Mouse (Mus musculus) limb, embryonic 15.5 days (tissue): ENCODE measurements at regions not wholly inside any gene's neighbourhood (a gene's known extent, or its start where the extent isn't known, plus 50 kb on each side); places are given as distances from the start of the nearest gene placed in this dataset.
A peak's percentile ranks its signal among the peaks of the same experiment; 100 is the strongest.

Experiments
- ATAC-seq: fragments of 200-750 bp; cut with Nextera tagmentation; 2 replicates; pipeline ENCODE4 v1.8.0; 2017; ENCODE audit warnings: low read depth, moderate TSS enrichment; ENCODE audit not compliant: insufficient number of reproducible peaks, low FRiP score, low TSS enrichment
- H3K27ac ChIP-seq: fragments of 300-500 bp; sonication (generic); 2 replicates; pipeline ENCODE4 v1.5.1; 2015; ENCODE audit warnings: moderate library complexity, mild to moderate bottlenecking, inconsistent platforms
- H3K27me3 ChIP-seq: fragments of 300-500 bp; sonication (generic); 2 replicates; pipeline ENCODE4 v1.6.1; 2015; ENCODE audit warnings: inconsistent platforms
- H3K36me3 ChIP-seq: fragments of 300-500 bp; sonication (generic); 2 replicates; pipeline ENCODE4 v1.6.1; 2015; ENCODE audit warnings: inconsistent platforms
- H3K4me1 ChIP-seq: fragments of 300-500 bp; sonication (generic); 2 replicates; pipeline ENCODE4 v1.6.1; 2015; ENCODE audit warnings: inconsistent platforms
- H3K4me2 ChIP-seq: fragments of 300-500 bp; sonication (generic); 2 replicates; pipeline ENCODE4 v1.6.1; 2015; ENCODE audit warnings: mild to moderate bottlenecking, inconsistent platforms
- H3K4me3 ChIP-seq: fragments of 300-500 bp; sonication (generic); 2 replicates; pipeline ENCODE4 v1.5.1; 2015; ENCODE audit warnings: mild to moderate bottlenecking, inconsistent platforms
- H3K9ac ChIP-seq: fragments of 300-500 bp; sonication (generic); 2 replicates; pipeline ENCODE4 v1.6.1; 2015; ENCODE audit warnings: inconsistent platforms
- H3K9me3 ChIP-seq: fragments of 300-500 bp; sonication (generic); 2 replicates; pipeline ENCODE4 v1.6.1; 2016; ENCODE audit warnings: inconsistent platforms
- WGBS: fragments of 180-500 bp; shearing (Covaris S2); methylation state at CpG from one replicate; pipeline ENCODE4 v1.1.7; 2015; 5-methylcytosine and 5-hydroxymethylcytosine counted together

DNA sequence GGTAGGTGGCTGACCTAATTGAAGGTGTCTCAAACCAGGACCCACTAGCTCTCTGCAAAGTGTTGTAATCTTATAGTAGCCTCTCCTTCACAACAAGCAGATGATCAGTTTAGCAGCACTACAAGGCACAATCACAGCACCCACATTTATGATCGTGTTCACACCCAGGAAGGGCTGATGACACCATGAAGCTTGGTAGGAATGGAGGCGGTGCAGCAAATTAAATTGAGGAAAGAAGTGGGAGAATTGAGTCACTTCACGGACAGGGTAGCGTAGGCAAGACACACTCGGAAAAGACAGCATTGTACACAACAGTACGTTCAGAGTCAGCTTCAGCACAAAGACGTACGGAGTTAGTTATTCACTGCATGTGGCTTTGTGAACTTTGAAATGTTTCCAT, 94.4 kb upstream of the Serp2 start:
- Histone ChIP-seq H3K27me3 (no peaks in the 10 kb centered on the region), H3K4me1 (0 out of 2 replicates have a peak, but pooled peaks cover 9% of the 10 kb centered on the region), H3K9ac (no peak overlapping the region), H3K9me3 (no peaks in the 10 kb centered on the region), H3K4me3 (no peak overlapping the region), H3K36me3 (no peaks in the 10 kb centered on the region), H3K27ac (no peak overlapping the region), H3K4me2 (no peak overlapping the region)
- no peak for ATAC-seq
- 88% methylated on average over 8 of the region's 8 CpGs for WGBS

DNA sequence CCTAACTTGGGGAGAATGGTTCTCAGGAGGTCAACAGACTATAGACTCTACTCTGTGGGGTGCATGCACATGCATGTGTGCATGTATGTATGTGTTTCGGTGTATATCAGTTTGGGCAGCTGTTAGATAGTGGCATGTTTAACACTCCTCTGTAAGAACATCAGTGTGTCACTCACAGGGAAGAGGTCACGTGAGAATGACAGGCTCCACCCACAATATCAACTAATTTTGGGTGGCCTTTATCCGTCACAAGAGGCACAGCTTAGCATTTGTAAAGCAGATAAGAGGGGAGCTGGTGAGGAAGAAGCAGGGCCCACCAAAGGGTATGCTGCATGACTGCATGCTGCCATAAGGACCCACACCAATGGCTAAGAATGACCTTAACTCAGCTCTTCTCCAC, 93.2 kb upstream of the Serp2 start:
- WGBS: 86% methylated on average over 3 of the region's 3 CpGs
- Histone ChIP-seq H3K27me3 (no peaks in the 10 kb centered on the region), H3K4me2 (no peak overlapping the region), H3K36me3 (no peaks in the 10 kb centered on the region), H3K9ac (no peak overlapping the region), H3K4me3 (no peak overlapping the region), H3K9me3 (no peaks in the 10 kb centered on the region), H3K4me1 (peaks cover 16% of the 10 kb centered on the region; the same call in 1 of the 2 replicates), H3K27ac (no peak overlapping the region)
- no peak for ATAC-seq

DNA sequence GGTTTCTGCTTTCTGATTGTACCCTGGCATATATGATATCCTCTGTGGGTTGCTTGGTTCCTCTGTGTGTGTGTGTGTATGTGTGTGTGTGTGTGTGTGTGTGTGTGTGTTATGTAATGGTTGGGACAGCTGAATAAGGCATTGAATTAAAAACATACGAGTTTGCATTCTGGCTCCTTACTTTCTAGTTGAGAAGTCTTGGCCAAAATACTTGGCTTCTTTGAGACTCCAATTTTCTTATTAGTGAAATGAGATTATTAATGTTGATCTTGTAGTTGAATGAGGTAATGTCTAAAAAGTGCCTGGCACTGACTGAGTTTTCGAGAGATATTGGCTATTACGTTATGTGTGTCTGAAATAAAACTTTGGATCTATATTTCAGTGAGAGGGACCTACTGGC, 88.0 kb upstream of the Serp2 start:
- Histone ChIP-seq H3K27ac (peak overlapping the region; percentile 73), H3K27me3 (no peaks in the 10 kb centered on the region), H3K4me1 (peaks cover 20% of the 10 kb centered on the region), H3K9ac (no peak overlapping the region), H3K4me2 (no peak overlapping the region), H3K36me3 (no peaks in the 10 kb centered on the region), H3K9me3 (no peaks in the 10 kb centered on the region), H3K4me3 (no peak overlapping the region)
- no peak for ATAC-seq
- WGBS: 55% methylated on average over 3 of the region's 3 CpGs

DNA sequence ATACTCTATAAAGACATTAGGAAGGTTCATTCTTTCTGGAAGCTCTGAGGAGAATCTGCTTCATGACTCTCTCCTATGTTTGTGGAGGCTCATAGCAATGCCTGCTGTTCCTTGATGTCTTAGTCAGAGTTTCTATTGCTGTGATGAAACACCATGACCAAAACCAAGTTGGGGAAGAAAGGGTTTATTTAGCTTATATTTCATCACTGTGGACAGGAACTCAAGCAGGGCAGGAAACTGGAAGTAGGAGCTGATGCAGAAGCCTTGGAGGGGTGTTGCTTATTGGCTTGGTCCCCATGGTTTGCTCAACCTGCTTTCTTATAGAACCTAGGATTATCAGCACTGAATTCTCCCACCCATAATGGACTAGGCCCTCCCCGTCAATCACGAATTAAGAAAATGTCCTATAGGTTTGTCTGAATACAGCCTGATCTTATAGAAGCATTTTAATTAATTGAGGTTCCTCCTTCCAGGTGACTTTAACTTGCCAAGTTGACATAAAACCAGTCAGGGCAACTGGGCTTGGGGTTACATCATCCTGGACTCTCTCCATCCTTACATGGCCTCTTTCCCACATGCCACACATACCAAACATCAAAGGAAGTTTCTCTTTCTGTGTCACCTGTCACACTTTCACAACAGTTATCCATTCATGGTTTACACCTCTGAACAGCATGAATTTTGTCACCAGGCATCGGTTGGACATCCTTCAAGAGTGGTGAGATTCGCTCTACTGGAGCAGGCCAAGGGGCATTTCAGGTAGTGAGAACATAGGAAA, 85.3 kb upstream of the Serp2 start:
- H3K4me2 ChIP-seq: no peak overlapping the region
- no peak overlapping the region for H3K27ac ChIP-seq
- no peak overlapping the region for H3K4me3 ChIP-seq
- no peaks in the 10 kb centered on the region for H3K9me3 ChIP-seq
- H3K4me1 ChIP-seq: peaks cover 11% of the 10 kb centered on the region
- H3K9ac ChIP-seq: no peak overlapping the region
- H3K36me3 ChIP-seq: no peaks in the 10 kb centered on the region
- ATAC-seq: no peak
- H3K27me3 ChIP-seq: no peaks in the 10 kb centered on the region
- WGBS: 88% methylated on average over 4 of the region's 4 CpGs

DNA sequence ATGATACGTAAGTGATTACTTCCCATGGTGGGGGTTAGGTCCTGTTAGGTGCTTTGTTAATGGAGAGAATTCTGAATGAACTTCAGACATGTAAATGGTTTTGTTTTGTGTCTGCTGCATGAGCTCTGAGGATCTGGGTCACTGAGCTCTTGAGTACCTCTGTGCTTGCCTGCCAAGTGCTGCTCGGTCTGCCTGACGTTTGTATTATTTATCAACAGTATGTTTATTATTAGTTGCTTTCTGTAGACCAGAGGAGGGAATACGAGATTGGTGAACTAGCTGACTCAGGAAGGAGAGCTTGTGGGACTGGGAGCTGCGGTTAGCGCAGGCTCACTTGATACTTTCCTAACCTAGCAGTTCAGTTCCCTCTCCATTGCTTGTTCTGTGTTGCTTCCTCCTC, 76.5 kb upstream of the Serp2 start:
- H3K27me3 ChIP-seq: no peaks in the 10 kb centered on the region
- WGBS: 71% methylated on average over 6 of the region's 6 CpGs
- no peak for ATAC-seq
- H3K4me2 ChIP-seq: no peak overlapping the region
- H3K4me3 ChIP-seq: no peak overlapping the region
- no peak overlapping the region for H3K27ac ChIP-seq
- no peak overlapping the region for H3K9ac ChIP-seq
- H3K4me1 ChIP-seq: peaks cover 6% of the 10 kb centered on the region; the same call in 1 of the 2 replicates
- no peaks in the 10 kb centered on the region for H3K9me3 ChIP-seq
- H3K36me3 ChIP-seq: no peaks in the 10 kb centered on the region

DNA sequence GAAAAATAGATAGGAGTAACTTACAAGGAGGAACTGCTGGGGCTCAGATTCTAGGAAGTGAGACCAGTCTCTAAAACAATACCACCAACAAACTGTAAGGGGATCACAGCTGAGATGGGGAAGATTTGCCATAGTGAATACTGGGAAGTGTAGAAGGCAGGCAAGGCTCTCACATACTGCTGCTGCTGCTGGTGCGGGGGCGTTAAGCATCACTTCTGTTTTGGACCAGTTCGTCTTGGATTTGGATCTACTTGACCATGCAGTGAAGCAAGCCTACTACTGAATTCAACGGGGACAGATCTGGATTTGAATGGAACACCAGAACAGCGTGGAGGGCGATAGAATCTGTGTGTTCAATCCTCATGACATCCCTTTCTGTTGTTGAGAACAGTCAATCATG, 76.1 kb upstream of the Serp2 start:
- ATAC-seq: no peak
- WGBS: 79% methylated on average over 6 of the region's 6 CpGs
- H3K4me2 ChIP-seq: no peak overlapping the region

DNA sequence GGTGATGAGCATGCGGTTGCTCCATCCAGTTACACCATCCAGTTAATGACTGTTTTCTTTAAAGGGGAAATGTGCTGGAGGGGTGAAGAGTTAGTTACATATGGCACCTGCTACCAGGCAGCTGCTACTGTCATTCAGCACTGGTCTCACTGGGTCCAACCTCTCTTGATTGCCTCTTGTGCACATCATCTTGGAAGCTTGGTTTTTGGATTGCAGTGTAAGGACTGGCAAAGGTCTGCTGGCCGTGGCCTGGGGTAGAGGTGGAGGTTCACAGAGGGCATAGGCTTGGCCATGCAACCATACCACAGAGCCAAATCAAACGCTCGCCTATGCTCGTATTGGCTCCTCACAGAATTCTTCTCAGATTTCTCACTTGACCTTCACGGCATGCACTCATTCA, 75.1 kb upstream of the Serp2 start:
- Histone ChIP-seq H3K9ac (no peak overlapping the region), H3K27ac (no peak overlapping the region), H3K27me3 (no peaks in the 10 kb centered on the region), H3K9me3 (no peaks in the 10 kb centered on the region), H3K4me1 (peaks cover 6% of the 10 kb centered on the region; the same call in 1 of the 2 replicates), H3K4me2 (no peak overlapping the region), H3K36me3 (no peaks in the 10 kb centered on the region), H3K4me3 (no peak overlapping the region)
- 71% methylated on average over 6 of the region's 6 CpGs for whole genome bisulfite sequencing
- no peak for ATAC-seq

More for the DNA sequence above, 76.1 kb upstream of the Serp2 start:
- Histone ChIP-seq H3K27ac (no peak overlapping the region), H3K9ac (no peak overlapping the region), H3K36me3 (no peaks in the 10 kb centered on the region), H3K4me1 (peaks cover 6% of the 10 kb centered on the region; the same call in 1 of the 2 replicates), H3K27me3 (no peaks in the 10 kb centered on the region), H3K4me3 (no peak overlapping the region), H3K9me3 (no peaks in the 10 kb centered on the region)

DNA sequence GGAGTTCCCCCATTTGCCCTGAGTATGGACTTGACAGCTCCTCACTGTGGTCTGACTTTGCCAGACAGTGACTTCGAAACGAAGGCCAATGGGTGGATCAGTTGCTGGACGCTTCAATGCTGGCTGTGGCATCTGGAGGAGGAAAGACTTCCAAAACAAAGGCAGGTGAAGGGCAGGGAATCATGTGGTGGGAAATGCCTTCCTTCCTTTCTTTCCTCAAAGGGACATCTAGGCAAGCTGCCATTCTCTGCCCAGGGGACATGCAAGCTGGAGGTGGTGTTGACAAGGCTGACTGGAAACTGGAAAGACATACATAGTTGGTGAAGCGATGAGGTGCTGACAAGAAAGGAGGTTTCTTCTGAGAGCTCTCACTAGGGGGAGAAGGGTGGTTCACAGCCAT, 74.5 kb upstream of the Serp2 start:
- no peak overlapping the region for H3K27ac ChIP-seq
- no peak overlapping the region for H3K4me3 ChIP-seq
- WGBS: 84% methylated on average over 4 of the region's 4 CpGs
- no peak overlapping the region for H3K9ac ChIP-seq
- H3K36me3 ChIP-seq: no peaks in the 10 kb centered on the region
- peaks cover 9% of the 10 kb centered on the region for H3K4me1 ChIP-seq
- no peaks in the 10 kb centered on the region for H3K9me3 ChIP-seq
- no peak for ATAC-seq
- no peak overlapping the region for H3K4me2 ChIP-seq
- no peaks in the 10 kb centered on the region for H3K27me3 ChIP-seq

DNA sequence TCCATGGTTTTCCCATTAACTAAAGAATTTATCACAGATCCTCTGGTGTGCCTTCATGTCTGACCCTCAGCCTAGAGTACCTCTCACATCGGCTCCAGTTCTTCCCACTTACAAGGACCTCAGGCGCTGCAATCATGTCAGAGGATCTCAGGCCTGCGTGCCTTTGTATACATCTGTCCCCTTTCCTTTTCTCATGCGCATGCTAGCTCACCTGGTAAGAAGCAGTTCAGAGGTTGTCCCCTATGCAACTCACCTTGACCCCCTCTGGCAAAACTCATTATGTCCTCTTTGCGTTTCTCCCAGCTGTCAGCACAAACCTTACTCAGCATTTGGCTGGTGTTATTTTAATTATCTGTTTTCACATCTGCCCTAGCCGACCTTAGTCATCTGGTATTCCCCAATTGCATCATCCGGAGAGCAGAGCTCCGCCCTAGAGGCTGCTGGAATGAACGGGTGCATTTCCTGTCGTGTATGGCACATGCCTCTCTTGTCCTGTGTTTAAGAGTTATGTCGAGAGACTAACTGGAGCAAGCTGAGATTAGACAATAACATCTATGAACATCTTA, 73.3 kb upstream of the Serp2 start:
- Histone ChIP-seq H3K4me3 (no peak overlapping the region), H3K4me1 (peaks cover 21% of the 10 kb centered on the region), H3K36me3 (no peaks in the 10 kb centered on the region), H3K9ac (no peak overlapping the region), H3K27ac (no peak overlapping the region), H3K27me3 (no peaks in the 10 kb centered on the region), H3K9me3 (no peaks in the 10 kb centered on the region), H3K4me2 (no peak overlapping the region)
- no peak for ATAC-seq
- 70% methylated on average over 11 of the region's 11 CpGs for WGBS

DNA sequence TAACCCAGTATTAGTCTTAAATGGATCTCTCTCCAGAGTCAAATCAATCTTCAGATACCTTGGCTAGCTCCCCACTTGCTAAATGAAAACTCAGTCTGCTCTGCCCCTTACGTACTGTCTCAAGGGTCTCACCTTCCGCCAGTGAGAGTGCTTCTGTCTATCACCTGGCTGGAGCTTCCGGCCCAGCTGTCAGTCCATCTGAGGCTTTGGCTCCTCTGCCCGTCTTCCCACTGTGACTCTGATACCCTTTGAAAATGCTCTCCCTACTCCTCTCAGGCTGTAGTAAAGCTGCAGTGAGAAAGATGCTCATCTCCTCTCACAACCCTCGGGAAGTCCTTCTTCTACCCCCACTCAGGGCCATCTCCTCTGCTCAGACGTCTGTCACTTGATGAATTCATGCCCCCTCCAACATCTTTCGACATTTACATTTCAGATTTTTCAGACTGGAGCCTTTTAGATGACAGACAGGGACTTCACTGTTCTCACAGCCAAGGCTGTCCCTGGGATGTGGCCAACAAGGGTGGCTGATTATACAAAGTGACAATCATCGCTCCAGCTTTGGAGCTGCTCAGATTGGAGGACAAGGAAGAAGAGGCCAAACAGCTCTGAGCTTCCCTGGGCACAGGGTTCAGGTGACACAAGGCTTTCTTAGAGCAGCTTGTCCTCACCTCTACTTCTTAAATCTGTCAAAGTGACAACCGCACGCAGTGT, 71.6 kb upstream of the Serp2 start:
- Histone ChIP-seq H3K27ac (no peak overlapping the region), H3K9ac (no peak overlapping the region), H3K4me1 (peaks cover 33% of the 10 kb centered on the region), H3K36me3 (no peaks in the 10 kb centered on the region), H3K4me3 (no peak overlapping the region), H3K27me3 (no peaks in the 10 kb centered on the region), H3K9me3 (no peaks in the 10 kb centered on the region), H3K4me2 (no peak overlapping the region)
- no peak for ATAC-seq
- 77% methylated on average over 10 of the region's 10 CpGs for WGBS

DNA sequence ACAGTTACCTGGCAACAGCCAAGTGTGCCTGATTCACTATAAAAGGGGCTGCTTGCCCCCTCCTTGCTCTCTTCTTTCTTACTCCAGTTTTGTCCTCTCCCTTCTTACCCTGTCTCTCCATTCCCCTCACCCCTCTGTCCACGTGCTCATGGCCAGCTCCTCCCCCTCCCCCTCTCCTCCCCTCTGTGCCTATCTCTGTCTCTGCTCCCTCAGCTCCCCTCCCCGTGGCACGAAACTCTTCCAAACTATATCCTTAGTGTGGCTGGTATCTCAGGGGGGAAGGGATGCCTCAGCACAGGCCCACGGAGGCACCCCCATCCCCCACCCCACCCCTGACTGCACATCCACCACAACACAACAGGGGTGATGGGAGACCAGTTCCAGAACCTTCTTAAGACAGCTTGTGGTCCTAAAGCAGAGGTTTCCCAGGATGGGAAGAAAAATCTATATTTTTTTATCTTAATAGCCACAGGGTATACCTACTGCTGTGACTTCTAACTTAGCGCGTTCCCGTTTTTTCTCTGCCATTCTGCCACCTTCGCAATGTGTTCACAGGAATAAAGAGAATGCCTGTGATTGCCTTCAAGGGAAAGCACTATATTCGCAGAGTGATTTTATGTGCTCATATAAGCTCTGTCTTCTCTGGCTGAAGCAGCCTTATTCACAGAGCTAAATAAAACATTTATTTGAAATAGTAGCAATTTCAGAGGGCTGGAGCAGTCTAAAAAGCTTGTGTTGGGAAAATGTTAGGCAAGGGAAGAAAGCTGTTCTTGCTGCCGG, 69.1 kb upstream of the Serp2 start:
- Histone ChIP-seq H3K9ac (no peak overlapping the region), H3K4me3 (no peak overlapping the region), H3K4me1 (peaks cover 49% of the 10 kb centered on the region), H3K4me2 (no peak overlapping the region), H3K9me3 (no peaks in the 10 kb centered on the region), H3K27me3 (no peaks in the 10 kb centered on the region), H3K36me3 (no peaks in the 10 kb centered on the region), H3K27ac (peak overlapping the region; percentile 54; the same call in 1 of the 2 replicates)
- WGBS: 34% methylated on average over 10 of the region's 10 CpGs
- no peak for ATAC-seq
